Mouse (Mus musculus): ENCODE results near the gene Lemd2.

- TF ChIP-seq POLR2A (IDR thresholded peaks at IDR 0.05; ENCODE audit: control insufficient read depth in 1 of 2, insufficient read depth in 1 of 2, low read depth in 1 of 2, low read length in 2 of 2, poor library complexity in 1 of 2): no peak
- no peak for TF ChIP-seq EP300 (IDR thresholded peaks at IDR 0.05; ENCODE audit: low read depth in 1 of 2, low read length in 2 of 2)
- TF ChIP-seq CTCF (IDR thresholded peaks at IDR 0.05 in 2 of 3, conservative IDR thresholded peaks at IDR 0.05 in 1 of 3; ENCODE audit: control insufficient read depth in 1 of 3, insufficient read depth in 1 of 3, low read depth in 2 of 3, low read length in 3 of 3, poor library complexity in 1 of 3, severe bottlenecking in 1 of 3): no peak
- no peak for TF ChIP-seq MYC (IDR thresholded peaks at IDR 0.05; ENCODE audit: low read depth, low read length)
Measured at GRCm38 (mm10) chr17:27207113-27207707, 2.9 kb upstream of the Lemd2 start.
